8 mouse cellular contexts compared by ENCODE assay signal in genomic region chr14:31250222-31251083, GRCm38 (mm10). TPM values are rescaled to one million over a fixed set of nuclear protein-coding genes. Genes with fewer than 3 reads are reported as not detected.
DNase-seq lines count a peak whose midpoint lies in the region; ATAC-seq lines count a peak whose summit lies in the region.

No protein-coding gene starts in this region.

- peaks cover 27% of the 10 kb centered on the region for H3K4me1 ChIP-seq in heart, embryonic 15.5 days (replicated peaks)
- H3K4me1 ChIP-seq in hindbrain, embryonic 12.5 days = peaks cover 15% of the 10 kb centered on the region

- peaks cover 26% of the 10 kb centered on the region for H3K36me3 ChIP-seq in heart, embryonic 15.5 days
- H3K36me3 ChIP-seq in hindbrain, embryonic 12.5 days = peaks cover 23% of the 10 kb centered on the region

- 17% methylated on average over 38 of the region's 38 CpGs for WGBS in heart, embryonic 15.5 days
- 22% methylated on average over 38 of the region's 38 CpGs for WGBS in hindbrain, embryonic 12.5 days

- peak overlapping the region; percentile 72 for H3K4me3 ChIP-seq in heart, embryonic 15.5 days
- H3K4me3 ChIP-seq in hindbrain, embryonic 12.5 days = peak overlapping the region; percentile 90

- H3K9me3 ChIP-seq in heart, embryonic 15.5 days (replicated peaks) = no peaks in the 10 kb centered on the region
- H3K9me3 ChIP-seq in hindbrain, embryonic 12.5 days (replicated peaks) = no peaks in the 10 kb centered on the region

- H3K4me2 ChIP-seq in heart, embryonic 15.5 days = peak overlapping the region; percentile 78
- H3K4me2 ChIP-seq in hindbrain, embryonic 12.5 days (replicated peaks) = peak overlapping the region; percentile 61

- H3K27ac ChIP-seq in heart, embryonic 15.5 days = peak overlapping the region; percentile 93
- peak overlapping the region; percentile 91 for H3K27ac ChIP-seq in hindbrain, embryonic 12.5 days

- H3K27me3 ChIP-seq in heart, embryonic 15.5 days = no peaks in the 10 kb centered on the region
- no peaks in the 10 kb centered on the region for H3K27me3 ChIP-seq in hindbrain, embryonic 12.5 days

- H3K9ac ChIP-seq in heart, embryonic 15.5 days = peak overlapping the region; percentile 64
- peak overlapping the region; percentile 96 for H3K9ac ChIP-seq in hindbrain, embryonic 12.5 days

- DNase-seq in heart, adult 8-10 months (ENCODE audit: low spot score) = no peak
- DNase-seq in ovary, postnatal 10 days (ENCODE audit: low spot score) = no peak
- no peak for DNase-seq in adrenal gland, adult 2 months
- no peak for DNase-seq in adrenal gland, postnatal 25 days

- peak; percentile 87 for ATAC-seq in heart, embryonic 15.5 days (replicated peaks; ENCODE audit: insufficient number of reproducible peaks, insufficient read depth, low FRiP score, low read depth)
- ATAC-seq in activated CD4-positive, CD25-positive, alpha-beta regulatory T cell, adult 4 months = peak; percentile 53
- peak; percentile 5; the same call in 1 of the 2 replicates for ATAC-seq in hindbrain, embryonic 12.5 days (ENCODE audit: low FRiP score)
- peak; percentile 5; the same call in 1 of the 2 replicates for ATAC-seq in megakaryocyte, adult 5-6 weeks (ENCODE audit: poor library complexity, severe bottlenecking)

RNA-seq across cellular contexts. Expression of gene Phf7, which starts 0.7 kb away (rescaled TPM):
- 7.9 and 8.3 TPM in 2 replicates for polyA plus RNA-seq in heart, embryonic 15.5 days (2015; fragmentation: Nextera tagmentation; extraction: Ambion mirVana)
- total RNA-seq in heart, adult 8-10 months (2022) = 1 to 10 TPM; 3.2 to 5.2 (median 4.2) TPM
- polyA plus RNA-seq in activated CD4-positive, CD25-positive, alpha-beta regulatory T cell, adult 4 months (2017; shearing (Covaris generic)) = 10 to 100 TPM; 10.7 to 12.9 TPM
- 12.4 TPM in 2 replicates for polyA plus RNA-seq in hindbrain, embryonic 12.5 days (2016; fragmentation: Nextera tagmentation; extraction: Ambion mirVana)
- 12.5 and 14.3 TPM in 2 replicates for total RNA-seq in megakaryocyte, adult 5-6 weeks (2015)
- 9.8 and 13.4 TPM in 2 replicates for total RNA-seq in megakaryocyte, adult 5-6 weeks (2017)
- total RNA-seq in adrenal gland, adult 2 months (2021) = 1 to 10 TPM; 6.1 to 7.3 TPM
- 4.6 and 4.8 TPM in 2 replicates for polyA plus RNA-seq in adrenal gland, adult 2 months (2012; rRNA removed)
- total RNA-seq in adrenal gland, postnatal 25 days (2021) = 7.6 and 11.0 TPM in 2 replicates

RNA-seq across cellular contexts. Expression of gene Bap1, which starts 0.8 kb away (rescaled TPM):
- 43.2 and 59.0 TPM in 2 replicates for polyA plus RNA-seq in heart, embryonic 15.5 days (2015; fragmentation: Nextera tagmentation; extraction: Ambion mirVana)
- 10 to 100 TPM; 42.1 to 46.9 (median 43.1) TPM for total RNA-seq in heart, adult 8-10 months (2022)
- polyA plus RNA-seq in activated CD4-positive, CD25-positive, alpha-beta regulatory T cell, adult 4 months (2017; shearing (Covaris generic)) = 10 to 100 TPM; 21.1 to 25.4 TPM
- 110 and 112 TPM in 2 replicates for polyA plus RNA-seq in hindbrain, embryonic 12.5 days (2016; fragmentation: Nextera tagmentation; extraction: Ambion mirVana)
- 14.0 and 15.6 TPM in 2 replicates for total RNA-seq in megakaryocyte, adult 5-6 weeks (2015)
- total RNA-seq in megakaryocyte, adult 5-6 weeks (2017) = 30.4 and 31.8 TPM in 2 replicates
- 10 to 100 TPM; 59.5 to 60.5 TPM for total RNA-seq in adrenal gland, adult 2 months (2021)
- 63.2 and 72.0 TPM in 2 replicates for polyA plus RNA-seq in adrenal gland, adult 2 months (2012; rRNA removed)
- total RNA-seq in adrenal gland, postnatal 25 days (2021) = 62.6 and 65.9 TPM in 2 replicates

RNA-seq across cellular contexts. Expression of gene Sema3g, which starts 32.8 kb away (rescaled TPM):
- 0.60 and 0.83 TPM in 2 replicates for polyA plus RNA-seq in heart, embryonic 15.5 days (2015; fragmentation: Nextera tagmentation; extraction: Ambion mirVana)
- 10 to 100 TPM; 12.3 to 14.2 (median 13.2) TPM for total RNA-seq in heart, adult 8-10 months (2022)
- polyA plus RNA-seq in activated CD4-positive, CD25-positive, alpha-beta regulatory T cell, adult 4 months (2017; shearing (Covaris generic)) = not detected
- polyA plus RNA-seq in hindbrain, embryonic 12.5 days (2016; fragmentation: Nextera tagmentation; extraction: Ambion mirVana) = 0.79 and 1.2 TPM in 2 replicates
- total RNA-seq in megakaryocyte, adult 5-6 weeks (2015) = not detected in 2 replicates
- not detected in 2 replicates for total RNA-seq in megakaryocyte, adult 5-6 weeks (2017)
- 10 to 100 TPM in 1 of 2 experiments, 1 to 10 TPM in 1; 5.2 to 11.2 TPM for total RNA-seq in adrenal gland, adult 2 months (2021)
- 8.7 and 10.9 TPM in 2 replicates for polyA plus RNA-seq in adrenal gland, adult 2 months (2012; rRNA removed)
- 6.3 and 7.5 TPM in 2 replicates for total RNA-seq in adrenal gland, postnatal 25 days (2021)

RNA-seq across cellular contexts. Expression of gene Nisch, which starts 33.7 kb away (rescaled TPM):
- polyA plus RNA-seq in heart, embryonic 15.5 days (2015; fragmentation: Nextera tagmentation; extraction: Ambion mirVana) = 287 and 381 TPM in 2 replicates
- total RNA-seq in heart, adult 8-10 months (2022) = 100 to 1,000 TPM; 129 to 142 (median 131) TPM
- polyA plus RNA-seq in activated CD4-positive, CD25-positive, alpha-beta regulatory T cell, adult 4 months (2017; shearing (Covaris generic)) = 100 to 1,000 TPM; 130 to 131 TPM
- polyA plus RNA-seq in hindbrain, embryonic 12.5 days (2016; fragmentation: Nextera tagmentation; extraction: Ambion mirVana) = 464 and 474 TPM in 2 replicates
- 74.8 and 95.0 TPM in 2 replicates for total RNA-seq in megakaryocyte, adult 5-6 weeks (2015)
- 65.6 and 79.0 TPM in 2 replicates for total RNA-seq in megakaryocyte, adult 5-6 weeks (2017)
- 100 to 1,000 TPM; 249 to 309 TPM for total RNA-seq in adrenal gland, adult 2 months (2021)
- 412 and 462 TPM in 2 replicates for polyA plus RNA-seq in adrenal gland, adult 2 months (2012; rRNA removed)
- 393 and 398 TPM in 2 replicates for total RNA-seq in adrenal gland, postnatal 25 days (2021)

RNA-seq across cellular contexts. Expression of gene Tnnc1, which starts 42.3 kb away (rescaled TPM):
- 3,799 and 4,649 TPM in 2 replicates for polyA plus RNA-seq in heart, embryonic 15.5 days (2015; fragmentation: Nextera tagmentation; extraction: Ambion mirVana)
- total RNA-seq in heart, adult 8-10 months (2022) = 1,000 to 10,000 TPM; 5,856 to 6,611 (median 6,322) TPM
- polyA plus RNA-seq in activated CD4-positive, CD25-positive, alpha-beta regulatory T cell, adult 4 months (2017; shearing (Covaris generic)) = not detected
- polyA plus RNA-seq in hindbrain, embryonic 12.5 days (2016; fragmentation: Nextera tagmentation; extraction: Ambion mirVana) = 10.5 and 49.9 TPM in 2 replicates
- total RNA-seq in megakaryocyte, adult 5-6 weeks (2015) = 0.71 TPM in 1 of 2 replicates, not detected in the other
- total RNA-seq in megakaryocyte, adult 5-6 weeks (2017) = not detected in 2 replicates
- 1 to 10 TPM; 1.3 to 1.7 TPM for total RNA-seq in adrenal gland, adult 2 months (2021)
- polyA plus RNA-seq in adrenal gland, adult 2 months (2012; rRNA removed) = 0.36 TPM in 1 of 2 replicates, not detected in the other
- 1.9 TPM in 1 of 2 replicates, not detected in the other for total RNA-seq in adrenal gland, postnatal 25 days (2021)

Comparison
In these comparisons a context has a peak if more than half of its experiments do, and no peak if none do; other contexts are left out.
1. ATAC-seq: peak in every context shown above with its lines; median percentile 87 in heart, embryonic 15.5 days; 53 in activated CD4-positive, CD25-positive, alpha-beta regulatory T cell, adult 4 months; 5 in hindbrain, embryonic 12.5 days; 5 in megakaryocyte, adult 5-6 weeks.